ENCODE assay signal across 29 mouse cellular contexts in the genomic region with DNA sequence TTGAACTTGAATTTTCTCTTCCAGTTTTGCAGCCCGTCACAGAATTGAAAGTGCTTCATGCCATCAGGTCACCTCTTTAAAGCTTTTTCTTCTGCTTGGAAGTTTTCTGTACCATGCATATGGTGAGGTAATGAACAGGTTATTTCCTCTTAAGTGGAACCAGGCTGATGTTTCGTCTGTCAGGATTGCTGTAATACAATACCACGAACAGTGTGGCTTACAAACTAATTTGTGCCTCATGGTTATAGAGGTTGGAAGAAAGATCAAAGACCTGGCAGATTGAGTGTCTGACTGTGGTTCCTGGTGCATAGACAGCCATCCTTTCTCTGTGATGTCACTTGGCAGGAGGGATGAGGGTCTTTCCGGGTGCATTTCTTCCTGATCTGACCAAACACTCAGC.
A peak's percentile ranks its signal among the peaks of the same experiment; 100 is the strongest.
DNase-seq lines count a peak whose midpoint lies in the region; ATAC-seq and TF ChIP-seq lines count a peak whose summit lies in the region.
"Had no signal": no experiment of that assay in that cellular context is flagged by ENCODE, and none has a peak within 500 bp of the region (broad histone marks: within the 10 kb centered on the region; RNA-seq: fewer than 3 reads in every experiment).

No protein-coding gene starts in this region.

- no peak overlapping the region for H3K4me2 ChIP-seq in kidney, embryonic 15.5 days
- no peak overlapping the region for H3K4me2 ChIP-seq in kidney, embryonic 16.5 days (replicated peaks; ENCODE audit: low read depth, low read length)
- H3K4me2 ChIP-seq in limb, embryonic 14.5 days (replicated peaks; ENCODE audit: low read depth, low read length, severe bottlenecking) = no peak overlapping the region
- H3K4me2 ChIP-seq: heart, embryonic 11.5 days; hindbrain, embryonic 13.5 days; liver, embryonic 11.5 days; lung, embryonic 15.5 days; midbrain, embryonic 12.5 days; neural tube, embryonic 13.5 days had no signal

- WGBS in kidney, embryonic 15.5 days = 30% methylated on average over 4 of the region's 4 CpGs
- WGBS in kidney, embryonic 16.5 days = 28% methylated on average over 4 of the region's 4 CpGs
- 12% methylated on average over 4 of the region's 4 CpGs for WGBS in limb, embryonic 14.5 days

- no peak for TF ChIP-seq POLR2A in limb, embryonic 14.5 days (IDR thresholded peaks at IDR 0.05; ENCODE audit: borderline replicate concordance, extremely low read depth, insufficient read depth, insufficient read length)

- H3K36me3 ChIP-seq in kidney, embryonic 15.5 days = no peaks in the 10 kb centered on the region
- H3K36me3 ChIP-seq in kidney, embryonic 16.5 days (ENCODE audit: insufficient read depth, low read length) = no peaks in the 10 kb centered on the region
- no peaks in the 10 kb centered on the region for H3K36me3 ChIP-seq in limb, embryonic 14.5 days (ENCODE audit: control insufficient read depth, insufficient read depth, low read length)
- H3K36me3 ChIP-seq: hindbrain, embryonic 13.5 days; lung, embryonic 15.5 days; midbrain, embryonic 12.5 days; neural tube, embryonic 13.5 days had no signal

- peaks cover 18% of the 10 kb centered on the region for H3K4me1 ChIP-seq in kidney, embryonic 15.5 days
- peaks cover 16% of the 10 kb centered on the region for H3K4me1 ChIP-seq in kidney, embryonic 16.5 days (ENCODE audit: insufficient read depth, low read length)
- H3K4me1 ChIP-seq in limb, embryonic 14.5 days (ENCODE audit: control insufficient read depth, insufficient read depth, low read length) = peaks cover 10% of the 10 kb centered on the region; the same call in 1 of the 2 replicates
- H3K4me1 ChIP-seq: lung, embryonic 15.5 days; midbrain, embryonic 12.5 days had no signal

- peak; percentile 70 for ATAC-seq in kidney, embryonic 15.5 days (replicated peaks; ENCODE audit: low FRiP score)
- ATAC-seq in kidney, embryonic 16.5 days (ENCODE audit: low FRiP score, low TSS enrichment) = no peak
- peak; percentile 50; the same call in 1 of the 2 replicates for ATAC-seq in limb, embryonic 14.5 days (ENCODE audit: low FRiP score, low read depth)
- ATAC-seq: activated CD4-positive, CD25-positive, alpha-beta regulatory T cell, adult 4 months; forebrain, embryonic 14.5 days had no signal

- H3K27me3 ChIP-seq in kidney, embryonic 15.5 days = no peaks in the 10 kb centered on the region
- no peaks in the 10 kb centered on the region for H3K27me3 ChIP-seq in kidney, embryonic 16.5 days (ENCODE audit: insufficient read depth, low read length)
- H3K27me3 ChIP-seq in limb, embryonic 14.5 days (ENCODE audit: control insufficient read depth, insufficient read depth, low read length) = no peaks in the 10 kb centered on the region
- H3K27me3 ChIP-seq: CH12.LX; hindbrain, embryonic 13.5 days; lung, embryonic 15.5 days; midbrain, embryonic 12.5 days; neural tube, embryonic 13.5 days had no signal

- peak; percentile 54 for DNase-seq in embryo, embryonic 10 days (ENCODE audit: low spot score)
- DNase-seq in embryo, embryonic 11 days = no peak
- peak; percentile 71 for DNase-seq in forelimb bud, embryonic 11.5 days (ENCODE audit: low read depth, low spot score)
- DNase-seq in limb, embryonic 14.5 days (ENCODE audit: low spot score) = peak; percentile 51
- no peak for DNase-seq in cerebellum, postnatal 36 days
- DNase-seq in thymus, postnatal 0 days (ENCODE audit: low spot score) = no peak
- DNase-seq: adrenal gland, adult 8-10 months; cerebellum, adult 11-12 months; cerebellum, postnatal 10 days; gastrocnemius, adult 2 months; gastrocnemius, postnatal 36 days; heart, adult 18-20 months; heart, postnatal 36 days; kidney, adult 18-20 months; kidney, postnatal 36 days; left cerebral cortex, postnatal 4 days; right cerebral cortex, postnatal 14 days had no signal

- H3K9ac ChIP-seq in kidney, embryonic 15.5 days = no peak overlapping the region
- H3K9ac ChIP-seq in kidney, embryonic 16.5 days (replicated peaks; ENCODE audit: low read length) = no peak overlapping the region
- no peak overlapping the region for H3K9ac ChIP-seq in limb, embryonic 14.5 days (ENCODE audit: low read depth, low read length, severe bottlenecking)
- H3K9ac ChIP-seq: hindbrain, embryonic 13.5 days; lung, embryonic 15.5 days; midbrain, embryonic 12.5 days; neural tube, embryonic 13.5 days had no signal

- peak overlapping the region; percentile 18; the same call in 1 of the 2 replicates for H3K27ac ChIP-seq in kidney, embryonic 15.5 days
- no peak overlapping the region for H3K27ac ChIP-seq in kidney, embryonic 16.5 days (ENCODE audit: low read length)
- no peak overlapping the region for H3K27ac ChIP-seq in limb, embryonic 14.5 days (replicated peaks; ENCODE audit: low read depth, low read length)
- H3K27ac ChIP-seq: gastrocnemius, adult 2 months; hindbrain, embryonic 13.5 days; layer of hippocampus, adult 2 months; lung, embryonic 15.5 days; midbrain, embryonic 12.5 days; neural tube, embryonic 13.5 days had no signal

- no peaks in the 10 kb centered on the region for H3K9me3 ChIP-seq in kidney, embryonic 15.5 days (replicated peaks)
- H3K9me3 ChIP-seq in kidney, embryonic 16.5 days (ENCODE audit: low read length) = no peaks in the 10 kb centered on the region
- no peaks in the 10 kb centered on the region for H3K9me3 ChIP-seq in limb, embryonic 14.5 days (ENCODE audit: control insufficient read depth, low read length)
- H3K9me3 ChIP-seq: hindbrain, embryonic 13.5 days; lung, embryonic 15.5 days; midbrain, embryonic 12.5 days; neural tube, embryonic 13.5 days had no signal

- no peak overlapping the region for H3K4me3 ChIP-seq in kidney, embryonic 15.5 days (replicated peaks)
- no peak overlapping the region for H3K4me3 ChIP-seq in kidney, embryonic 16.5 days (ENCODE audit: low read length)
- no peak overlapping the region for H3K4me3 ChIP-seq in limb, embryonic 14.5 days (replicated peaks; ENCODE audit: low read length)
- H3K4me3 ChIP-seq: gastrocnemius, adult 2 months; hindbrain, embryonic 13.5 days; layer of hippocampus, adult 2 months; lung, embryonic 15.5 days; midbrain, embryonic 12.5 days; neural tube, embryonic 13.5 days had no signal

Comparison
In these comparisons a context has a peak if more than half of its experiments do, and no peak if none do; other contexts are left out.
1. DNase-seq: peak in embryo, embryonic 10 days (single experiment), forelimb bud, embryonic 11.5 days (single experiment) and limb, embryonic 14.5 days (single experiment); none in embryo, embryonic 11 days (single experiment), cerebellum, postnatal 36 days (0 of 2) and thymus, postnatal 0 days (single experiment).